Mouse (Mus musculus): Measurements from ENCODE around the gene Edrf1. TPM values are rescaled to one million over a fixed set of nuclear protein-coding genes. Genes with fewer than 3 reads are reported as not detected.

Edrf1 gene
- total and polyA plus RNA-seq, 2 experiments from 2014 or later, result 10.5 to 25.6 TPM

DNA sequence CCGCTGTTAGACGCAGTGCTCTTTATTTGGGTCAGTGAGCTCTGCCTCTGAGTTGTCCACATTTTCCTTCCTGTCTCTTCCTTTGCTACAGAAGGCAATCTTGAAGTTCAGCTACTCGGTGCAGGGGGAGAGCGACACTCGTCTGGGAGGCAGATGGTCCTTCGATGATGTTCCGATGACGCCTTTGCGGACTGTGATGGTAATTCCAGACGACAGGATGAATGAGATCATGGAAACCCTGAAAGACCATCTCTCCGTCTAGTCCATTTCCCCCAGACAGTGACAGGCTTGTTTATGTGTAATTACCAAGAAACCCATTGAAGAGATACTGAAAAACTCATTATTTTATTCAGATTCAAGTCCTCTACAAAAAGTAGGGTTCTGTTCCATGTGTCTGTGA lies 83.3 kb downstream of the Edrf1 start:
- H3K9me3 ChIP-seq (ENCODE audit: low read length), result no peaks in the 10 kb centered on the region
- no peaks in the 10 kb centered on the region for H3K27me3 ChIP-seq (ENCODE audit: insufficient read depth, low read length)
- no peak for DNase-seq (ENCODE audit: low spot score)
- no peak for ATAC-seq (ENCODE audit: low FRiP score)
- no peak for TF ChIP-seq CTCF (IDR thresholded peaks at IDR 0.05)
- no peak overlapping the region for H3K9ac ChIP-seq (replicated peaks; ENCODE audit: low read length, poor library complexity, severe bottlenecking)
- no peak overlapping the region for H3K27ac ChIP-seq (ENCODE audit: low read depth, low read length)
- 81% methylated on average over 11 of the region's 11 CpGs for WGBS
- H3K4me1 ChIP-seq (ENCODE audit: insufficient read depth, low read length), result no peaks in the 10 kb centered on the region
- peaks cover 87% of the 10 kb centered on the region for H3K36me3 ChIP-seq (ENCODE audit: insufficient read depth, low read length)
- H3K4me2 ChIP-seq (ENCODE audit: low read depth, low read length, poor library complexity, severe bottlenecking), result no peak overlapping the region
- no peak overlapping the region for H3K4me3 ChIP-seq (ENCODE audit: low read depth, low read length)

Other genes starting within 250 kb of the Edrf1 start
- not detected in 2 replicates for gene Tex36, start 35.4 kb upstream of the Edrf1 start, total RNA-seq (2014; rRNA removed)
- 0.29 and 0.38 TPM in 2 replicates for gene Tex36, start 35.4 kb upstream of the Edrf1 start, polyA plus RNA-seq (2015; fragmentation: Nextera tagmentation; extraction: Ambion mirVana)
- 0.09 TPM in 1 of 2 replicates, not detected in the other for gene Mmp21, start 42.5 kb downstream of the Edrf1 start, total RNA-seq (2014; rRNA removed)
- gene Mmp21, start 42.5 kb downstream of the Edrf1 start, polyA plus RNA-seq (2015; fragmentation: Nextera tagmentation; extraction: Ambion mirVana), result not detected in 2 replicates
- gene Bccip, start 71.8 kb downstream of the Edrf1 start, total RNA-seq (2014; rRNA removed), result 20.9 and 27.6 TPM in 2 replicates
- 91.0 and 95.1 TPM in 2 replicates for gene Bccip, start 71.8 kb downstream of the Edrf1 start, polyA plus RNA-seq (2015; fragmentation: Nextera tagmentation; extraction: Ambion mirVana)
- 17.4 and 25.9 TPM in 2 replicates for gene Uros, start 72.5 kb downstream of the Edrf1 start, total RNA-seq (2014; rRNA removed)
- 38.0 and 40.6 TPM in 2 replicates for gene Uros, start 72.5 kb downstream of the Edrf1 start, polyA plus RNA-seq (2015; fragmentation: Nextera tagmentation; extraction: Ambion mirVana)
- gene Fank1, start 139.3 kb downstream of the Edrf1 start, total RNA-seq (2014; rRNA removed), result 3.0 and 4.4 TPM in 2 replicates
- gene Fank1, start 139.3 kb downstream of the Edrf1 start, polyA plus RNA-seq (2015; fragmentation: Nextera tagmentation; extraction: Ambion mirVana), result 8.7 and 8.8 TPM in 2 replicates
- 35.5 and 40.8 TPM in 2 replicates for gene Dhx32, start 145.2 kb downstream of the Edrf1 start, total RNA-seq (2014; rRNA removed)
- gene Dhx32, start 145.2 kb downstream of the Edrf1 start, polyA plus RNA-seq (2015; fragmentation: Nextera tagmentation; extraction: Ambion mirVana), result 45.9 and 48.0 TPM in 2 replicates

Data from midbrain, postnatal 0 days (tissue).